Mouse (Mus musculus): Measurements from ENCODE around the gene Dyrk3.

DNA sequence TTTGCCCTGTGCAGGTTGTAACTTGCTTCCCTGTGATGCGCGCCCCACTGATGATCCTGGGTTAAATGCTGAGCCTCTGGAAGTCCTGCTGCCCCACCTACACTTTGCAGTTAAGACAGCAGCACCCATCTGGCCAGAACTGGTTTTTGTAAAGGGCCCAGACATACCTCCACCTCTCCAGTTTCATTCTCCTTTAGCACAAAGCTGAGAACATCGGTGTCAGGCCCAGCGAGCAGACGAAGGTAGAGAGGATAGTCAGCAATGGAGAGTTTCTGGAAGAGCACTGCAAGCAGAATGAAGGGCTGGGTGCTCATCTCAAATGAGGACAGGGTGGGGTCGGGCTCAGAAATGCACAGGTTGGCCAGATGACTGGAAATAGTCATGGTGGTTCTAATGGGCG is 42.2 kb upstream of the Dyrk3 start:
- TF ChIP-seq POLR2A (IDR thresholded peaks at IDR 0.05; ENCODE audit: borderline replicate concordance, extremely low read depth, insufficient read depth, insufficient read length, poor library complexity, severe bottlenecking) (no peak), CTCF (IDR thresholded peaks at IDR 0.05; ENCODE audit: borderline replicate concordance, extremely low read depth, insufficient read depth, insufficient read length) (no peak)
